Mouse (Mus musculus) forelimb bud, embryonic 11.5 days (tissue): ENCODE results near the gene Syngr4.
"Not testable (repeated sequence)": the region's sequence is repeated elsewhere in the genome, so short reads cannot be mapped to it uniquely, and the experiment has no call there.

ENCODE experiments used
- DNase-seq: peaks from one replicate; pipeline ENCODE4 v3.0.0-alpha.2; 2012; ENCODE audit warnings: low read depth, low spot score

The Syngr4 gene

GRCm38 (mm10) chr7:45916056-45917003 lies 19.8 kb upstream of the Syngr4 start:
- peak; percentile 94 for DNase-seq

GRCm38 (mm10) chr7:45915011-45915410 lies 18.5 kb upstream of the Syngr4 start:
- DNase-seq, result no peak

GRCm38 (mm10) chr7:45914067-45914466 lies 17.6 kb upstream of the Syngr4 start:
- DNase-seq, result no peak

- DNase-seq, result no peak
These were observed 12.6 kb upstream of the Syngr4 start for GRCm38 (mm10) chr7:45909145-45909544.

- no peak for DNase-seq
These were observed 11.9 kb upstream of the Syngr4 start for GRCm38 (mm10) chr7:45908384-45908783.

GRCm38 (mm10) chr7:45906622-45907021 lies 10.1 kb upstream of the Syngr4 start:
- DNase-seq, result no peak

GRCm38 (mm10) chr7:45902481-45903002 lies 6.0 kb upstream of the Syngr4 start:
- peak; percentile 58 for DNase-seq

GRCm38 (mm10) chr7:45901562-45901961 lies 5.0 kb upstream of the Syngr4 start:
- peak; percentile 41 for DNase-seq

- DNase-seq, result not testable (repeated sequence)
These were observed 1.6 kb upstream of the Syngr4 start for GRCm38 (mm10) chr7:45898125-45898524.

GRCm38 (mm10) chr7:45897258-45897757 lies 794 bp upstream of the Syngr4 start:
- peak; percentile 48 for DNase-seq

GRCm38 (mm10) chr7:45895931-45896516 lies 490 bp downstream of the Syngr4 start:
- no peak for DNase-seq

- no peak for DNase-seq
These were observed 3.9 kb downstream of the Syngr4 start for GRCm38 (mm10) chr7:45892651-45893050.

GRCm38 (mm10) chr7:45887246-45887645 lies 9.3 kb downstream of the Syngr4 start:
- no peak for DNase-seq

GRCm38 (mm10) chr7:45881011-45881410 lies 15.5 kb downstream of the Syngr4 start:
- no peak for DNase-seq

GRCm38 (mm10) chr7:45880531-45880930 lies 16.0 kb downstream of the Syngr4 start:
- DNase-seq, result no peak

- not testable (repeated sequence) for DNase-seq
These were observed 18.2 kb downstream of the Syngr4 start, which contains the start of gene Grin2d for GRCm38 (mm10) chr7:45878278-45878677. Grin2d (minus strand) TSS chr7:45878378.

GRCm38 (mm10) chr7:45876895-45877294 lies 19.6 kb downstream of the Syngr4 start:
- DNase-seq, result no peak

- peak; percentile 31 for DNase-seq
These were observed 23.2 kb downstream of the Syngr4 start for GRCm38 (mm10) chr7:45873061-45873947.

GRCm38 (mm10) chr7:45872624-45873023 lies 23.9 kb downstream of the Syngr4 start, which contains the start of gene Kdelr1:
Kdelr1 (plus strand) TSS chr7:45872772.
- DNase-seq, result peak; percentile 96

GRCm38 (mm10) chr7:45870282-45871058 lies 26.0 kb downstream of the Syngr4 start:
- no peak for DNase-seq
